Mouse (Mus musculus) right cerebral cortex, adult 18-20 months (tissue): ENCODE measurements around the gene Amt.
"Not testable (repeated sequence)": the region's sequence is repeated elsewhere in the genome, so short reads cannot be mapped to it uniquely, and the experiment has no call there.

ENCODE experiments used
- DNase-seq: peaks from one replicate; pipeline ENCODE4 v3.0.0; 2022; ENCODE audit warnings: mixed read lengths

Gene Amt

DNA sequence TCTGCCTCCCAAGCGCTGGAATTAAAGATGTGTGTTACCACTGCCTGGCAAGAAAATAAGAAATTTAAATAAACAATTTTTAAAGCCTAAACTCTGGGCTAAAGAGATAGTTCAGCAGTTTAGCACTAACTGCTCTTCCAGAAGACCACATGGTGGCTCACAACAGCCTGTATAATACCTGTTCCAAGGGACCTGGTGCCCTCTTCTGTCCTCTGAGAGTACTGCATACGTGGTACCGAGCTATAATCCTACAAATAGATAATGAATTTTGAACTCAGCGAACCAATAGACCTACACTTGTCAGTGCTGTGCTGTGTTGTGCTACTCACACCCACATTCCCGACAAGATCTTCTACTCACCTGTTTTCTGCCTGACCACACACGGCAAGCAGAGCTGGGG, 12.2 kb upstream of the Amt start:
- DNase-seq, result peak; percentile 57

DNA sequence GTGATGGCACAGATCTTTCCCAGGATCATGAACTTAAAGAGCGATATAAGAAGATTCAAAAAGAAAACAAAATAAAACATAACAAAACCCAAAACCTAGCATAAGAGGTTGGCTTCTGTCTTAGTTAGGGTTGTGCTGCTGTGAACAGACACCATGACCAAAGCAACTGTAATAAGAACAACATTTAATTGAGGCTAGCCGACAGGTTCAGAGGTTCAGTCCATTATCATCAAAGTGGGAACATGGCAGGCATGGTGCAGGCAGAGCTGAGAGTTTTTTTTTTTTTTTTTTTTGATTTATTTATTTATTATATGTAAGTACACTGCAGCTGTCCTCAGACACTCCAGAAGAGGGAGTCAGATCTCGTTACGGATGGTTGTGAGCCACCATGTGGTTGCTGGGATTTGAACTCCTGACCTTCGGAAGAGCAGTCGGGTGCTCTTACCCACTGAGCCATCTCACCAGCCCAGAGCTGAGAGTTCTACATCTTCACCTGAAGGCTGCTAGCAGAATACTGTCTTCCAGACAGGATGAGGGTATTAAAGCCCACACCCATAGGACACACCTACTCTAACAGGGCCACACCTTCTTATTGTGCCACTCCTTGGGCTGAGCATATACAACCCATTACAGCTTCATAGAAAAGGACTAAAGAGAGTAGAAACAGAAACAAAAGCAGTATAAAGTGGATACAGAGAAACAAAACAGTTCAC, 9.0 kb upstream of the Amt start:
- DNase-seq, result not testable (repeated sequence)

DNA sequence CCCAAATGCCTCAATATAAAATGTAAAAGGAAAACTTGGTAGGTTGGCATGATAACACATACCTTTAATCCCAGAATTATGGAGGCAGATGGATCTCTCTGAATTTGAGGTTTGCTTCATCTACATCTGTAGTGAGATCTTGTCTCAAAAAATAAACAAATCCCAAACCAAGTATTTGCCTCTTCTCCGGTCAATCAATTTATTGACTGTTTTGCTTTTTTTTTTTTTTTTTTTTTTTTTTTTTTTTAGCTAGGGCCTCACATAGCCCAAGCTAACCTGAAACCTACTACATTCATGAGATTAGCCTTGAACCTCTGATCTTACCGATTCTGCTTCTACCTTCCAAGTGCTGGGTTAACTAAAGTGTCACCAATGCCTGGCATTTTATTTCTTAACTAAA, 7.3 kb upstream of the Amt start:
- no peak for DNase-seq

DNA sequence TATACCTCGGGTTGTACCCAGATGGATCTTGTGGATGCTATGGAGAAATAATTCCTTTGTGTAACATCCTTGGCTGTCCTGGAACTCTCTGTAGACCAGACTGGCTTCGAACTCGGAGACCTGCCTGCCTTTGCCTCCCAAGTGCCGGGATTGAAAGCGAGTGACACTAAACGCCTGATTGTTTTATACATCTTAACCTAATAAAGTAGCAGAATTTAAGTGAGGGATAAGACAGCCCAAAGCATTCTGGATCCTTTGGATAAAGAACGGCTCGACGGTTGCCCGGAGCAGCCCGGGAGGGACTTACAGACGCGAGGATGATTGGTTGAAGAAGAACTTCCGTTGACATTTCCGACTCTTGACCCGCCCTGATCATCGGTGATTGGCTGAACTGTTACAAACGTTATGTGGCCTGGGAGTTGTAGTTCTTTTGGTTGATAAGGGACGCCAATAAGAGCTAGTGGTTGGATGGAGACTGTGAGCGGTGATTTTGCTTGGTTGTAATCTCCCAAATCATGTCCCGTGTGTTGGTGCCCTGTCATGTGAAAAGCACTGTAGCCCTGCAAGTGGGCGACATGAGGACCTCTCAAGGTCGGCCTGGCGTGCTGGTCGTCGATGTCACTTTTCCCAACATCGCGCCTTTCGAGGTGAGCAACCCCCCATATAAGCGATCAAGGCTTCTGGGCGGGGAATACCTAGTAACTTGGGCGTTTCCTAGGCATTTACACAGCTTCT, 6.5 kb upstream of the Amt start, which contains the start of gene Nicn1:
TSS of gene Nicn1 (plus strand) at position 414 of the 735 bp plus-strand sequence.
- DNase-seq, result peak; percentile 97

DNA sequence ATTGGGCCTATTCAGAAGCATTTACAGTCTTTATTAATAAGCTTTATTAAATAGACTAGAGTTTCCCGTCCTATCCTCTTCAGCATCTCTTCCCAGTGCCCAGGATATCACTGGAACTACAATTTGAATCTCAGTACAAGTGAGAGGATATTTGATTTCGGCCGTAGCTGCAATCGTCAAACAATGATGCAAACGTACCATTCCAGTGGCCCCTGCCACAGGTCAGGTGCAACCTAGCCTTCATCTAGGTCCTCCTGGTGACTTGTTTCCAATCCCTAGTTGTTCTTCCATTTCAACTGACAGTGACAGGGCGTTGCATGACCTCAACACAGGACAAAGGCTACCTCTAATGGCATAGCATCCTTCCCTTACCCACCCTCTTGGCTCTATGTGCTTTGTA, 5.9 kb upstream of the Amt start:
- DNase-seq, result no peak

DNA sequence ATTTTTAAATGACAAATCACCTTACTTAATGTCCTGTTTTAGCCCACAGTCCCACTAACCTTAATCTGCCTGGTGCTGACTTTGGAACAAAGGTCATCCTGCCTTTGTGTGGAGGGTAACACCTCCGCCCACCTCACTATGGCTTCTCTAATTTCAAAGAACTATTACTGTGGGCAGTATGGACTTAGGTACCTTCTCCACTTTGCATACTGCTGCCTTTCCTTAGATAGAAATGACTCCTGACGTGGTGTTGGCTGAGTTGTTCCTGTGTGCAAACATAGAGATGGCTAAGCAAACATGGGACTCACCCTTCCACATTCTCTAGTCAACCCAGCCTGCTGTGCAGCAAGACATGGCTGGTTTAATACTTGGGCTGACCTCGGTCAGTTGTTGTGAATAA, 5.2 kb downstream of the Amt start:
- no peak for DNase-seq

DNA sequence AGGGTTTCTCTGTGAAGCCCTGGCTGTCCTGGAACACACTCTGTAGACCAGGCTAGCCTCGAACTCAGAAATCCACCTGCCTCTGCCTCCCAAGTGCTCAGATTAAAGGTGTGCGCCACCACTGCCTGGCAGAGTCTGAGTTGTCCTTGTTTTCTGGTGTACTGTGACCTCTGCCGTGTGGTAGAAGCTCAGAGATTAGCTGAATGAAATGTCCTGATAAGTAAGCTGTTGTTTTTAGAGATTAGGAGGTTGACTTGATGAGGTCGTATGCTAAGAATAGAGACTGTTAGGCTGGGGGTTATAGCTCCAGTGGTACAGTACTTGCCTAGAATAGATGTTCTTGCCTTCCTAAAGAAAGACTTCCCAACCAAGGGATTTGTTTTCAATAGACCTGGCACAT, 8.1 kb downstream of the Amt start:
- DNase-seq, result no peak

DNA sequence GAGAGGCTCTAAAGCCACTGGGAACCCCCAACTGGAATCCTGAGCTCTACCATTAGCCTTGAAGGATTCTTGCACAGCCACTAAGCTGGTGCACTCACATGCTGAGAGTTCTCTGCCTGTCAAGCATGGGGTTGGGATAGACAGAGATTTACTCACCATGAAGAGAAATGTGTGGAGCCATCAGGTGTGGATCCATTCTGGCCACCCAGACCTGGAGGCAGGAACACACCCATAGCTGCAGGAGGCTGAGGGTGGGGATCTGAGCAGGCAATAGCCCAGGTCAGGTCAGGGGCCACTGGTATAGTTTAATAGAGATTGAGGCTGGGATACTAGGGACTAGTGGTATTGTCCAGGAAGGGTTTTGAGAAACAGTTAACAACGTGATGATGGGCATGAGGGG, 8.5 kb downstream of the Amt start:
- no peak for DNase-seq

DNA sequence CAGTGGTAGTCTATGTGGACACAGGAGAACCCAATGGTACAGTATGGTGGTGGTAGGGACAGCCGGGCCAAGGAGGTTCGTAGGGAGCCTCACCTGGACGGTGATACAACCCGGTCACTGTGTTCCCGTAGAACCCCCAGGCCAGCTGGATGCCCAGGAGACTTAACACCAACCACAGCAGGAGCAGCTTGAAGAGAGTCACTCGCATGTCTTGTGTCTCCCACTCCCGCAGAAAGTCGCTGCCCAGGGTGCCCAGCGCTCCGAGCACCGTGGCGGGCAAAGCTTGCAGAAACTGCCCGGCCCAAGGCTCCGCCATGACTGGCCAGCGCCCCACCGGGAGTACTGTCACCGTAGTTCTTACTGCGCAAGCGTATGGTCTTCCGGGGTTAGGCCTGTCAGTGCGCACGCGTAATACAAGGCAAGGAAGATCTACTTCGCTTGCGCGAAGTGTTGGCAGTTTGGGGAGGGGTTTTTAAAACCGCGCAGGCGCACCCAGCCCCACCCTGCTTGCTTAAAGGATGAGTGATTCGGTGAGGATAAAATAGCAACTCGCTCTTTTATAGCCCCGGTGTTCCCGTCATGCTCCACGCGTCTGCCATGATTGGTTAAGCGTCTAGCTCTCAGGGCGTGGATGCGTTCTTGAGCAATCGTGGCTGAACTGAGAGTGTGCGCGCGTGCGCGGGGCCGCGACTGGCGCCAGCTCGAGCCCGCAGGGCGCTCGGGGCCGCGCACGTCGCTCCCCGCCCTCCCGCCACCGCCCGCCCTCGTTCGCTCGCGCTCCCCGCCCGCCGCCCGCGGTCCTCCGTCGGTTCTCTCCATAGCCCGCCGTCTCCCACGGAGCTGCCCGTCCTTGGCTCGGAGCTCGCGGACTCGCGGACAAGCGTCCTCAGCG, 9.2 kb downstream of the Amt start, which contains the start of the genes Rhoa and Tcta:
TSS of gene Rhoa (plus strand) at position 501 of the 892 bp plus-strand sequence.
TSS of gene Tcta (minus strand) at position 532 of the 892 bp plus-strand sequence.
- peak; percentile 100 for DNase-seq

DNA sequence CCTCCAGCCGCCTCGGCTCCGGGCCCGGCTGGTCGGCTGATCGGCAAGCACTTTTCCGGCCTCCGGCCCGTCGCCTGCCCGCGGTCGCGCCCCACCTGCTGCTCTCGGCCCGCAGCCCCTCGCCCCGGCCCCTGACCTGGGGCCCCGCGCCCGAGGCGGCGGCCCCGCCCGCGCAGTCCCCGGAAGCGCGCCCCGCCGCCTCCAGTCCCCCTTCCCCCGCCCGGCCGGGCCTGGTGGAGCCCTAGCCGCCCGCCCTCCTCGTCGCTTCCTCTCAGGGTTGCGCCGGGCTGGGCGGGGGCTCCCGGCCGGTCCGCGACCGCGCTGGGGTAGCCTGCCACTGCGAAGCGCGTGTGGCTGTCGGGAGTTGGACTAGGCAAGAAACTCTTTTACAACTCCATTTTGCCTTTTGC, 9.9 kb downstream of the Amt start:
- DNase-seq, result peak; percentile 62

DNA sequence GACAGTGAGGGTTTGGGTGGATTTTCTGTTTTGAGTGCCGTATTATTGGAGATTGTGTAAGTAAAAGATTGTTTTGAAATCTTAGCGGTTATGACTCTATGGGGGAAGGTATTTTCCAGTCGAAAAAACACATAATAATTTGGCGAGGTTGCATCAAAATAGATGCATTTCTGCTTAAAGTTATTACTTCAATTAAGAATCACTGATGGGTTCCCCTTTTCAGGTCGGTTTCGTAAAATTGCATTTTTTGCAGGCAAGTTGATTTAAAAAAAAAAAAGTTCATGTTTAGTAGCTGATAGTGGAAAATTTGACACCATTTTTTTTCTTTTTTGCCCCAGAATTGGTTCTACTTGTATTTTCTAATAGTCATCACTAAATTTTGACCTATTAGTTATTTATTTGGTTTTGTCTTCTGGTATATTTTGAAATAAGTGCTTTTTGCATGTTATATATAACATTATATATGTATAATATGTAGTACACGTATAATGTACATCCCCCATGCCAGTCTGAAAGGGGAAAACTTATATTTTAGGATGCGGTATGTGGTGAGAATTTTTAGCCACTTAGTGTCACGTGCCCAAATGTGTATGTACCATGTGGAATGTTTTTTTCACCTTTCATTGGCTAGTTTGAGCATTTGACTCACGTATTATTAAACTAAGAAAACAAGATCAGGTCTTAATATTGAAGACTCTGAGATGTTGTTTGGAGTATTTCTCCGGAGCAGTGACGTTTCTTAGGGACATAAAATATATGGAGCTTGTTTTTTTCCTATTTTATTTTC, 10.6 kb downstream of the Amt start:
- DNase-seq, result no peak

DNA sequence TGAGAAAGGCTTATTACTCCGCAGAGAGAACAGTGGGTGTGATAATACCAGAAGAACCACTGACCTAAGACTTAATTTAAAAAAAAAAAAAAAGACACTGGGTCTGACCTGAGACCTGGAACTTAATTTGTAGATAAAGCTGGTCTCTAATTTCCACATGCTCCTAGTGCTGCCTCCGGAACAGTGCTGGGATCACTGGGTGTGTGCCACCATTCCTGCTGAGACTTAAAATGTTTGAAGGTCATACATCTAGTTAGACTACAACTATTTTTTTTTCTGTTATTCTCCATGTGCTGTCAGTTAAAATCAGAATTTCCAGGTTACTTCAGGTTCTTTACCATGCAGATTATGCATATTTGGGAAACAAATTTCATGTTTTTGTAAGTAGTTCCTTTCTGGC, 11.5 kb downstream of the Amt start:
- no peak for DNase-seq

DNA sequence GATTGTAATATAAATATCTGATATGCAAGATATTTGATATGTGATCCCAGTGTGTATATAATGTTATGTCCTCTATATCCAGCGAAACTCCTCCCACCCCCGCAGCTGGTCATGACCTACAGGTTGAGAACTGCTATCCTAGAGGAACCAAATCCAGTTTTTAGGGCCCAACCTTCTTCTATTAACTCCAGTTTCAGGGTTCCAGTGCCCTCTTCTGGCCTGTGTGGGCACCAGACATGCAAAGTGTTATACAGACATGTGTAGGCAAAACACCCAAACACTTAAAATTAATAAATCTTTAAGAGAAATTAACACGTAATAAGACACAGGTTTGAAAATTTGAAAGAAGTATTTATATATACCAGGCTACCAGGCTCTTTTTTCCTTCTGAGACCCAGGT, 20.9 kb downstream of the Amt start:
- no peak for DNase-seq

DNA sequence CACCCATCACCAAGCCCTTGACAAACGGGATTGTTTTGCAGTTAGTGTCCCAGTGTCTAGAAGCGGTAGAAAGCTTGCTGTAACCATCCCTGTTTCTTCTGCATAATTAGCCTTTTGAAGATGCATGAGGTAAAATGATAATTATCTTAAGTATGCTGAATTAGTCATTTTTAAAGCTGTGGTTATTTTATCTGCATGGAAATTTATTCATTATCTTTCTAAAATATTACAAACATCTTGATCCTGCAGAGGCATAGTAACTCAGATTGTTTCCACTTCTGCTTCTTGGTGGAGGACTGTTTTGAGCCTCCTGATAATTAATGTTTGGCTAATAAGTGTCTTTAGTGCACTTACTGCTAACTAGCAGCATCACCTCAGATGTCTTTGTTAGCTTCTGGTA, 21.8 kb downstream of the Amt start:
- DNase-seq, result no peak

DNA sequence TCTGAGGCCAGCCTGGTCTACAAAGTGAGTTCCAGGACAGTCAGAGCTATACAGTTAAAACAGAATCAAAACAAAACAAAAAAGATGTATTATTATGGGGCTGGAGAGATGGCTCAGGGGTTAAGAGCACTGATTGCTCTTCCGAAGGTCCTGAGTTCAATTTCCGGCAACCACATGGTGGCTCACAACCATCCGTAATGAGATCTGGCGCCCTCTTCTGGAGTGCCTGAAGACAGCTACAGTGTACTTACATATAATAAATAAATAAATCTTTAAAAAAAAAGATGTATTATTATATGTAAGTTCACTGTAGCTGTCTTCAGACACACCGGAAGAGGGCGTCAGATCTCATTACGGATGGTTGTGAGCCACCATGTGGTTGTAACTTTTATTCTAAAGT, 25.4 kb downstream of the Amt start:
- not testable (repeated sequence) for DNase-seq

DNA sequence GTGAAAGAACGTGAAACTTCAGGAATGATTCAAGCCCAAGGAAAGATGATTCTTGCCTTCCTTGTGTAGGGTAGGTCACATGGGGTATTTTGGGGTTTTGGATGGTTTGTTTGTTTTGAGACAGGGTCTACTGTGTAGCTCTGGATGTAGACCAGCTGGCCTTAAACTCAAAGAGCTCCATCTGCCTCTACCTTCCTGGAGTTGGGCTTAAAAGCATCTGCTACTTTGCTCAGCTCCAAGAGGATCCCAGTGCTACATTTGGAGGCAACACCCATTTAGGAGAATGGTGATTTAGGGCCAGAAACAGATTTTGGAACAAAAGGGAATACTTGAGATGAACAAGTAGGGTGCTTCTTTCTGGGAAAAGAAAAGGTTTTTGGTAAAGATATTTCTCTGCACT, 28.1 kb downstream of the Amt start:
- DNase-seq, result no peak

DNA sequence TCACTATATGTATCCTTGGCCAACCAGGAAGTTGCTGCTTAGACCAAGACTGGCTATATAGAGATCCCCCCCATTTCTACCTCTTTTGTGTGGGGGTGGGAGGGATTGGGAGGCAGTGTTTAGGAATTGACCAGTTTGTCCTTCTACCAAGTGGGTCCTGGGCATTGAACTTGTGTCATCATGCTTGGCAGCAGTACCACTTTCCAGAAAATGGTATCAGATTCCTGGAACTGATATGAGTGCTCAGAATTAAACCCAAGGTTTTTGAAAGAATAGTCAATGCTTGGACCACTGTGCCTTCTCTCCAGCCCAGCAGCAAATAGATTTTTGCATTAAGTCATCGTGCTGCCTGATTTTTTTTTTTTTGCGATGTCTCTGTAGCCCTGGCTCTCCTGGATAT, 29.2 kb downstream of the Amt start:
- DNase-seq, result no peak

DNA sequence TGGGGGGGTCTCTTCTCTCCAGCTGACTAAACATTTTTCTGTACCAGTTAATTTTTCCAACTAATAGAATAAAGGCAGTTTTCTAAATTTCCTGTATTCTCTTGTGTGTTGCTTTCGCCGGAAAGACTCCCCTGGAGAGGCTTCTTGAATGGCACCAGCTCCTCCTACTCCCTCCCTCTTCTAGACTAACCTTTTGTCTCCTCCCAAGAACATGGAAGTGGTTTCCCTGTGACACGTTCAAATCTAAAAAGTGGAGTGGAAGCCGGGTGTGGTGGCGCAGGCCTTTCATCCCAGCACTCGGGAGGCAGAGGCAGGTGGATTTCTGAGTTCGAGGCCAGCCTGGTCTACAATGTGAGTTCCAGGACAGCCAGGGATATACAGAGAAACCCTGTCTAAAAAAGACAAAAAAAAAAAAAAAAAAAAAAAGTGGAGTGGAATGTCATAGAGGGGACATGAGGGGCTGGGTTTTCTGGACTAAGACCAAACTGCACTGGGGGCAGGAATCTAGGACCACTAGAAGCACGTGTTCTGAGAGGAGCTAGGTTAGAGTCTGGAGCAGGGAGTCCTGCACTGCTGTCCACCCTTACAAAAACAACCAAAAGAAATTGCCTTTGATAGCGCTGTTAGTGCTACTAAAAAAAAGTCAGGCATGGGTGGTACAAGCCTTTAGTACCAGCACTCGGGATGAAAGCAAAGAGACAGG, 41.3 kb downstream of the Amt start:
- no peak for DNase-seq

DNA sequence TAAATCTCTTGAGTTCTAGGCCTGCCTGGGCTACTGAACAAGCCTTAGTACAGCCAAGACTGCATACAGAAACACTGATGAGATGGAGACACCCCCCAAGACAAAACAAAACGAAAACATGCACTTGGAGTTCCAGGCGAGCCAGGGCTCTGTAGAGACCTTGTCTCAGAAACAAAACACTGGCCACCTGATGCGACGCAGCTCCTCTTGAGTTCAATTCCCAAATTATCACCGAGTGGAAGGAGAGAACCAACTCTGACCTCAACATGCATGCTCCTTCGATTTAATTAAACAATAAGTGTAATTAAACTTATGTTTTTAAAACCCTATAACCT, 41.9 kb downstream of the Amt start:
- no peak for DNase-seq

DNA sequence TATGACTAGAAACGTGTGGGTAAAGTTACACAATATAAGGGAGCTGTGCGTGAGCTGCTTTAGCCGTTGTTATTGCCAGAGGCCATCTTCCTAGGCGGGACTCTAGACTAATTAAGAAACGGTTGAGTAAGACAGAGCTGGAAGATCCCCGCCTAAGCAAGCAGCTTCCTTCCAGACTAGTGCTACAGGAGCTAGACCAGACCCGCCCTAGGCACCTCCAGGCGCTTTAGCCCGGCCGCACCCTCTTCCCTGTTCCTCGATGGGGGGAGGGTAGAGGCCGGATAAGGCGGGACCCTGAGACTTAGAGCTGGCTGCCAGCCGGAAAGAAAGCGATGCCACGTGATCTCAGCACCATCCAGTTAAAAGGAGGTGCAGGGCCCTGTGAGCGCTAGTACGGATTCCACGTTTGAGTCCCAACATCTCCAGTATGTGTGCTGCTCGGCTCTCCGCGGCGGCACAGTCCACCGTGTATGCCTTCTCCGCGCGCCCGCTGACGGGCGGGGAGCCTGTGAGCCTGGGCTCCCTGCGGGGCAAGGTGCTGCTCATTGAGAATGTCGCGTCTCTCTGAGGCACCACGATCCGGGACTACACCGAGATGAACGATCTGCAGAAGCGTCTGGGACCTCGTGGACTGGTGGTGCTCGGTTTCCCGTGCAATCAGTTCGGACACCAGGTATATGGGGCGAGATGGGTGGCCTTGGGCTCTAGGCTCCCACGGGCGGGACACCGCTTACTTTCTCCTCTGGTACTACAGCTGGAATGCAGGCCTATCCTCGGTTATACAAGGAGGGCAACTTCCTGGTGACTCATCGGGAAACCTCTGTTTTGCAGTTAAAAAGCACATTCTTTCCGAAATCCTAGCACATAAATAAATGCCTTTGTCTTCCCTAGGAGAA, 42.5 kb downstream of the Amt start, which contains the start of gene Gpx1:
TSS of gene Gpx1 (plus strand) at position 18 of the 896 bp plus-strand sequence.
- DNase-seq, result peak; percentile 88

DNA sequence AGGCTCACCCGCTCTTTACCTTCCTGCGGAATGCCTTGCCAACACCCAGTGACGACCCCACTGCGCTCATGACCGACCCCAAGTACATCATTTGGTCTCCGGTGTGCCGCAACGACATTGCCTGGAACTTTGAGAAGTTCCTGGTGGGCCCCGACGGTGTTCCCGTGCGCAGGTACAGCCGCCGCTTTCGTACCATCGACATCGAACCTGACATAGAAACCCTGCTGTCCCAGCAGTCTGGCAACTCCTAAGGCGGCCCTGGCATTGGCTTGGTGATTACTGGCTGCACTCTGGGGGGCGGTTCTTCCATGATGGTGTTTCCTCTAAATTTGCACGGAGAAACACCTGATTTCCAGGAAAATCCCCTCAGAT, 43.2 kb downstream of the Amt start:
- DNase-seq, result no peak
